Mouse (Mus musculus) lung, postnatal 14 days (tissue): ENCODE results near the gene Myo3b.
A peak's percentile ranks its signal among the peaks of the same experiment; 100 is the strongest.

ENCODE experiments used
- DNase-seq: peaks from one replicate; pipeline ENCODE4 v3.0.0; 2021

Gene Myo3b

GRCm38 (mm10) chr2:70379939-70380338 is 341.0 kb downstream of the Myo3b start:
- DNase-seq = no peak

- DNase-seq = no peak
These were observed 349.7 kb downstream of the Myo3b start for GRCm38 (mm10) chr2:70388645-70389044.

- DNase-seq = no peak
These were observed 350.2 kb downstream of the Myo3b start for GRCm38 (mm10) chr2:70389162-70389561.

GRCm38 (mm10) chr2:70397734-70398276 is 358.9 kb downstream of the Myo3b start:
- no peak for DNase-seq

GRCm38 (mm10) chr2:70399441-70400115 is 360.7 kb downstream of the Myo3b start:
- DNase-seq = no peak

- DNase-seq = no peak
These were observed 361.4 kb downstream of the Myo3b start for GRCm38 (mm10) chr2:70400321-70400720.

GRCm38 (mm10) chr2:70404301-70404700 is 365.4 kb downstream of the Myo3b start:
- no peak for DNase-seq

- no peak for DNase-seq
These were observed 367.9 kb downstream of the Myo3b start for GRCm38 (mm10) chr2:70406846-70407245.

- DNase-seq = no peak
These were observed 368.8 kb downstream of the Myo3b start for GRCm38 (mm10) chr2:70407729-70408128.

GRCm38 (mm10) chr2:70410298-70410885 is 371.5 kb downstream of the Myo3b start:
- DNase-seq = no peak

GRCm38 (mm10) chr2:70412315-70412714 is 373.4 kb downstream of the Myo3b start:
- no peak for DNase-seq

GRCm38 (mm10) chr2:70414386-70414785 is 375.5 kb downstream of the Myo3b start:
- no peak for DNase-seq

GRCm38 (mm10) chr2:70415521-70415920 is 376.6 kb downstream of the Myo3b start:
- DNase-seq = no peak

- no peak for DNase-seq
These were observed 380.4 kb downstream of the Myo3b start for GRCm38 (mm10) chr2:70419336-70419735.

GRCm38 (mm10) chr2:70421144-70421874 is 382.4 kb downstream of the Myo3b start:
- no peak for DNase-seq

GRCm38 (mm10) chr2:70425611-70426010 is 386.7 kb downstream of the Myo3b start:
- DNase-seq = no peak

GRCm38 (mm10) chr2:70443035-70443434 is 404.1 kb downstream of the Myo3b start:
- DNase-seq = peak; percentile 32

GRCm38 (mm10) chr2:70444141-70444540 is 405.2 kb downstream of the Myo3b start:
- no peak for DNase-seq

- no peak for DNase-seq
These were observed 417.3 kb downstream of the Myo3b start for GRCm38 (mm10) chr2:70456205-70456604.

GRCm38 (mm10) chr2:70463606-70464005 is 424.7 kb downstream of the Myo3b start:
- no peak for DNase-seq

GRCm38 (mm10) chr2:70471136-70471535 is 432.2 kb downstream of the Myo3b start:
- no peak for DNase-seq

- DNase-seq = peak; percentile 28
These were observed 433.1 kb downstream of the Myo3b start for GRCm38 (mm10) chr2:70471861-70472620.
